Mouse (Mus musculus) MEL (cell line): ENCODE measurements around the gene Zdhhc12.

Experiments used
- CTCF ChIP-seq, 3 experiments: IDR thresholded peaks in 2 of 3; conservative IDR thresholded peaks in 1 of 3; 2 replicates each; pipeline ENCODE4 v1.5.1; 2011 to 2012; ENCODE audit warnings: low read length in 3 of 3, low read depth in 2 of 3, mild to moderate bottlenecking in 2 of 3, improper control_type of control experiment in 1 of 3, inconsistent platforms in 1 of 3, mixed read lengths in 1 of 3, moderate library complexity in 1 of 3; ENCODE audit not compliant: control insufficient read depth in 1 of 3, insufficient read depth in 1 of 3, poor library complexity in 1 of 3, severe bottlenecking in 1 of 3
- E2F4 ChIP-seq: IDR thresholded peaks from 2 replicates; pipeline ENCODE4 v1.6.1; 2011; ENCODE audit warnings: low read depth, low read length, improper control_type of control experiment, borderline replicate concordance
- MAFK ChIP-seq: IDR thresholded peaks from 2 replicates; pipeline ENCODE4 v1.6.1; 2011; ENCODE audit warnings: low read depth, mild to moderate bottlenecking, low read length, improper control_type of control experiment, borderline replicate concordance
- MAX ChIP-seq: IDR thresholded peaks from 2 replicates; pipeline ENCODE4 v1.6.1; 2011; ENCODE audit warnings: low read length, improper control_type of control experiment
- NRF1 ChIP-seq: IDR thresholded peaks from 2 replicates; pipeline ENCODE4 v1.6.1; 2014; ENCODE audit warnings: low read depth, mild to moderate bottlenecking, inconsistent platforms, low read length, improper control_type of control experiment, moderate library complexity; ENCODE audit not compliant: poor library complexity, insufficient read depth, severe bottlenecking
- POLR2A ChIP-seq, 2 experiments: IDR thresholded peaks; 2 replicates each; pipeline ENCODE4 v1.6.1; 2011 to 2012; ENCODE audit warnings: low read length in 2 of 2, mild to moderate bottlenecking in 2 of 2, control low read depth in 1 of 2, improper control_type of control experiment in 1 of 2, low read depth in 1 of 2, moderate library complexity in 1 of 2; ENCODE audit not compliant: control insufficient read depth in 1 of 2, insufficient read depth in 1 of 2, poor library complexity in 1 of 2
- POLR2AphosphoS2 ChIP-seq: IDR thresholded peaks from 2 replicates; pipeline ENCODE4 v1.6.1; 2011; ENCODE audit warnings: low read length, improper control_type of control experiment
- RAD21 ChIP-seq: IDR thresholded peaks from 2 replicates; pipeline ENCODE4 v1.6.1; 2011; ENCODE audit warnings: mild to moderate bottlenecking, low read depth, low read length, improper control_type of control experiment
- SIN3A ChIP-seq: IDR thresholded peaks from 2 replicates; pipeline ENCODE4 v1.6.1; 2012; ENCODE audit warnings: low read length, improper control_type of control experiment, inconsistent platforms

DNA sequence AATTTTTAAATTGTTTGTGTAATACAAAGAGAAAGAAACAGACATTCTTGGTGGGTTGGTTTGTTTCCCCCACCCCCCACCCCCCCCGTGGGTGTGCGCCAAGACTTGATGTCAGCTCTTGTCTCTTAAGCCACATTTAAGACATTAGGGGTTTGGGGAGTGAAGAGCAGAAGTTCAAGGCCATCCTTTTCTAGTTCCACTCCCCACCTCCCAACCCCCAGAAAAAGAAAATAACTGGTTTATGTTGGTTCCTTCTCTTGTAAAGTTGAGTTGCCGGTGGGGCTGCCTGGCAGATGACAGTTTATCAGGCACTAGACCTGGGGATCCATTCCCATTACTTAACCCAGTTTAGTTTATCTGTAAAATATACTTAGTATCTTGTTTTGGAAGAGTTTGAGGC lies 29.1 kb downstream of the Zdhhc12 start:
- TF ChIP-seq MAFK (no peak), POLR2AphosphoS2 (peak; percentile 14; the same call in 1 of the 2 replicates), E2F4 (no peak), CTCF (IDR thresholded peaks at IDR 0.05 in 2 of 3, conservative IDR thresholded peaks at IDR 0.05 in 1 of 3; ENCODE audit: control insufficient read depth in 1 of 3, insufficient read depth in 1 of 3, low read depth in 2 of 3, low read length in 3 of 3, poor library complexity in 1 of 3, severe bottlenecking in 1 of 3) (no peak), RAD21 (no peak), NRF1 (no peak), MAX (no peak), POLR2A (IDR thresholded peaks at IDR 0.05; ENCODE audit: control insufficient read depth in 1 of 2, insufficient read depth in 1 of 2, low read depth in 1 of 2, low read length in 2 of 2, poor library complexity in 1 of 2) (no peak), SIN3A (peak; percentile 27; the same call in 1 of the 2 replicates)
